Mouse (Mus musculus): ENCODE data around the gene Cnn3. TPM values are rescaled to one million over a fixed set of nuclear protein-coding genes. Genes with fewer than 3 reads are reported as not detected.
A peak's percentile ranks its signal among the peaks of the same experiment; 100 is the strongest.

Gene Cnn3
- total RNA-seq, 2 experiments from 2014 or later: 109 TPM

DNA sequence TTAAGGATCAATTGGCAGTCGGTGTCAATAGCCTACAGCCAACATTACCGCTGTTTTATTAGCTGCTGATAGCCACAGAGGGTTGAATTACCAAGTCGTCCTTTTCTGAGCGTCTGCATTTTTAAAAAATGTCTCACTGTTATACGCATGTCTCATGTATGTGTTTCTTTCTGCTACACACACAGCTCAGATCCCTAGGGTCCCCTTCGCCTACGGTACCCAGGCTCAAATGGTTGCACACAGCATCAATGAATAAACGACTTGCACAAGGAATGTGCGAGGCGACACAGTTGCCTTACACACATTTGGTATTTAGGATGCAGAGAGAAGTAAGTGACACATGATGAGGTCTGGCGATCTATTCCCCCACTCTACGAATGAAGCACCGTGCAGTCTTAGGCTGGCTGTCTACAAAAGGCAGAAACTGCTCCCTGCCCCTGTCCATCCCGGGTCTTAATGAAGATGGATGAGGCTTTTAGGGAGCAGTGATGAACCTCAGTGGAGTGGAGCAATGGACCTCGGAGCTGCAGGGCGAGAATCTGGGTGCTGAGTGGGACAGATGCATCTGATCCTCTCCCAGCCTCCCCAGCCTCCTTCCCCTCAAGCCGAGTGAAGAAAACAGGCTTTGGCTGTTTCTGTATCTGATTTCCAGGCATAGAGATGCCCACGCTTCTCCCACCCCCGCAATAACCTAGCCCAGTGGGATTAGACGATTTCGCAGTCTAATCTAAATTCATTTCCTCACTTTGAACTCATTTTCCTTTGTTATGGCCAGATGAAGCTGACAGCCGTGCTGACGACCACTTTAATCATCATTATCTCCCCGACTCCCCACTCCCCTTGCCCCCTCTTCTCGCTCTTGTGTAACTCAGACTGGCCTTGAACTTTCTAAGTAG lies 57.2 kb downstream of the Cnn3 start:
- no peak for DNase-seq (ENCODE audit: extremely low spot score in 1 of 2, low spot score in 1 of 2)

DNA sequence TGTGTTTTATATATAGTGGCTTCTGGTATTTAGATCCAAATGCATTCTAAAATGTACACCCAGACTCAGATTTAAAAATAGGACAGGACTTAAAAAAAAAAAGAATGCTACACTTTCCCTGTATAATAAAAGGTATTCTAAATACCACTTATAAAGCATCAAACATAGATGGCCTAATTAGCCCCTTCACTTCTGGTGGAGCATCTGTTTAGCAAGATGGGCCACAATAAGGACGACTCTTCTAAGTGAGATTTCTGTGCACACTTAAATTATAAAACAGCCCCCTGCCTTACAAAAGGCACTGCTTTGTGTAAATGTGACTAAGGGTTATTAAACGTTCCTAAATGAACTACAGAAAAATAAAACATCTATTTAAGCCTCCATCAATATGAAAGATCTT lies 58.9 kb downstream of the Cnn3 start:
- no peak for DNase-seq (ENCODE audit: extremely low spot score in 1 of 2, low spot score in 1 of 2)

DNA sequence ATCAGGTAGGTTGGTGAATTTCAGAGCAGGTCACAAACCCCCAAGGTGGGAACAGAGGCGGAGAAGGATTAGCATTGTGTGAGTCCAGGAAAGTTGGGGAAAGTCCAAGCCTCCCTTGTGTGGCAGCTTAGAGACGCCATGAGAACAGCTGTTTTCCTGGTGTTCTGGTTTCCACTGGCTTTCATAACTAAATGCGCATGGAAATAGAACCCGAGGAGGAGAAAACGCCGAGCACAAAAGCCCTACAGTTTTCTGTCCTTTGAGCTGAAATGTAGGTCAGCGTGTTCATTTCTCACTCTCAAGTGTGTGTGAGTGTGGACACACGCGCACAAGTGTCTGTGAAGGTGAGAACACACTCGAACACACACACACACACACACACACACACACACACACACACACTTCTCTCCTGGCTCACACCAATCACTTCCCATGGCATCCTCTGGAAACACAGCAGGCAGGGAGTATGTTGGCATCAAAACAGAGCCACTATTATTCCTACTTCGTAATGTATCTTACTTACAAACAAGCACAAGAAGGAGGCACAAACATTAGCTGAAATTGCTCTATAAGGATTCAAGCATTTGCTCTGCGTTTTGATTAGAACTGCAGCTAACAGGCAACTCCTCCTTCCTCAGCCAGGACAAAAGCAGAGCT lies 63.3 kb downstream of the Cnn3 start:
- DNase-seq (ENCODE audit: extremely low spot score in 1 of 2, low spot score in 1 of 2): no peak

DNA sequence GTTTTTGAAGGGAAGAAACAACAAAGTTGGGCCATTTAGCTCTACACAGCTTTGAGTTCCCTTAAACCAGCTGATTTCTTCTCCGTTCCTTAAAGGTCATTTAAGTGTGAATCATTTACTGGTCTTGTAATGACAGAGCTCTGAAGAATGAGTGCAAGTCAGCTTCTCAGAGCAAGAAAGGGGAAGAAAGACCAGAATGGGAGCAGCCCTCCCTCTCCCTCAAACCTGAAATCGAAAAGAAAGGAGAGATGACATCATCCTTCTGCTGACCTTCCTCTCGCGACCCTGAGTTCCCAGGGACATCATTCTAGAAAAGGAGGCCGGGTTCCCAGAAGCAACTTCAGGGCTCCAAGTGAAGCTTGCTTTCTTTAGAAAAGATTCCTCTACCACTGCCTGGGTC lies 64.6 kb downstream of the Cnn3 start:
- DNase-seq (ENCODE audit: extremely low spot score in 1 of 2, low spot score in 1 of 2): no peak

DNA sequence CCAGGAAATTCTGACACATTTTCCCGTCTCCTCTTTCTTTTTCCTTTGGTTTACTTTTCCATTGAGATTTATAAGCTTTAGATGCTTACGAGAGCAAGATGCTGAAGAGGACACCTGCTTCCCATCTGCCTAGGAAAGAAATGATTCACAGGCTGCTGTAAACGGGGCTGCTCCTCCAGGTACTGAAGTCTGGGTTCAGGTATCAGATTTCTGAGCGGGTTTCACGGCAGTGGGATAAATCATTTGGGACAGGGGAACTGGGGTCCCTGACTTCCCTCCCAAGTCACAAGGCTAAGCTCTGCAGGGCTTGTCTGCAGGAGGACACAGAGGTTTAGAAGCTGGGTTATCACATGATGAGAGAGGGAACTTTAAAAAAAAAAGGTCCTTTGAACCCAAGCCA lies 65.7 kb downstream of the Cnn3 start:
- DNase-seq (ENCODE audit: extremely low spot score in 1 of 2, low spot score in 1 of 2): no peak

DNA sequence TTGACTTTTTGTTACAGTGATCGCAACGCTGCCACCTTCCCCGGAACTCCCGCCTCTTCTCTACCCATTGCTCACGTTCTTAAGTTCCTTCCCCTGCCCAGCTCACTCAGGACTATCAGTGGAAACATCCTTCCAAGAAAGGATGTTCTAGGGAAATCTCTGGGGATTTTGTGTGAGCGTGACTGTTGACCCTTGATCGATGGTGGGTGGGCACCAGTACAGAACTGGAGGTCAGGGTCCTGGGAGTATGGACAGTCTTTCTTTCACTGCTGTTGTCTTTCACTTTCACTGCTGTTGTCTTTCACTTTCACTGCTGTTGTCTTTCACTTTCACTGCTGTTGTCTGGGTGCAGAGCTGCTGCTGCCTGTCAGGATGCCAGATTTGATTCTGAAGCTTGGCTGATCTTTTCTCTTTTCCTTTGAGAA lies 67.7 kb downstream of the Cnn3 start:
- no peak for DNase-seq (ENCODE audit: extremely low spot score in 1 of 2, low spot score in 1 of 2)

DNA sequence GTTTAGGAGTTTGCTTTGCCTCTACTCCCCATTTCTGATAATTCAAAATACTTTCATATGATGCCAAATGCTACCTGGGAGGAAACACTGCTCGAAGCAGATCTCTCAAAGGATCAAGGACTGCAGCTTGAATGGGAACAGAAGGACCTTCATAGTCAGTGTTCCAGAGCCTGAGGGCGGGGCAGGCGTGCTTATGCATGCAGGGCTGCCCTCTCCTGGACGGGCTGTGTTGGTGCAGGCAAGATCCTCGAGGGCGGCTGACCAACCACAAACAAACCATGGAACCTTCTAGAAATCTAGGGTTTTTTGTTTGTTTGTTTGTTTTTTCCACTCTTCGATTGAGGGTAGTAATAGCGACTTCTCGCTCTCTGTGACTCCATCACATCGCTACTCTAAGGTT lies 73.9 kb downstream of the Cnn3 start:
- peak in 1 of 2 experiments; percentile 65 for DNase-seq (ENCODE audit: extremely low spot score in 1 of 2, low spot score in 1 of 2)

DNA sequence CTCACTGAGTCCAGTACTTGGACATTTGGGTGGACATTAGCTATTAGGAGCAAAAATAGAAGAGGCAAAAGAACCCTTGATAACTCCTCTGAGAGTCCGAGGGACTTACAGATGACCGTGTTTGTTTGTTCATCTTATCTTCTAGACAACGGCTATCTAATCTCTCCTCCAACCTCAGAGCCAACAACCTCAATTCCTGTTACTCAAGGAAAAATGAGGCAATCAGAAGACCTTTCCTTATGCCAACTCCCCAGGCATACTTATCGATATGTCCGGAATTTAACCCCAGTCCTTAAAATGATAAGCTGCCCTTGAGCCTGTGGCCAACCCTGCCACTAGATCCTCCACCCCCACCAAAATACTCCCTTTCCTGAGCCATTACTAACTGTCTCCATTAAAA lies 74.4 kb downstream of the Cnn3 start:
- no peak for DNase-seq (ENCODE audit: extremely low spot score in 1 of 2, low spot score in 1 of 2)

DNA sequence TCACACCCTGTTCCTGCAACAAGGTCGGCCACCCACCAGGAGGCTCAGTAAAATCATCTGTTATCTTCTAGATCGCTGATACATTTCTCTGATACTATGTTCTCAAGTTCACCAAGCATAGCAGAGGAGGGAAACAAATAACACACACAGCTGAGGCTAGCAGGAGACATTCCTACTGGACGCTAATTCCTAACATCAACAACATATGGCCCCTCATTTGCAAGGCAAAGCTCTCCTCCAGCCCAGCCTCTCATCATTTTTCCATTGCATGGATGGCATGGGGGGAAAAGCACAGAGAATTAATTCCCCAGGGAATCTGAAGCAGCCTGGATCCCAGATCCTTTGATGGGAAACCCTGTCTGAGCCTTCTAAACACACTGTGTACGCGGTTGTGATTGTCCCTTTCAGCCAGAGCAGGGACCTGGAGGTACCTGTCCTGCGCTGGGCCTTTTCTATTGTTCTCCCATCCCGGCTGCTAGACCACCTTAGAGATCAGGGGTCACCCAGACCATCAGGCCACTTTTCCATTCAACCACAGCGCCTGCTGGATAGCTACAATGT lies 78.7 kb downstream of the Cnn3 start:
- no peak for DNase-seq (ENCODE audit: extremely low spot score in 1 of 2, low spot score in 1 of 2)

DNA sequence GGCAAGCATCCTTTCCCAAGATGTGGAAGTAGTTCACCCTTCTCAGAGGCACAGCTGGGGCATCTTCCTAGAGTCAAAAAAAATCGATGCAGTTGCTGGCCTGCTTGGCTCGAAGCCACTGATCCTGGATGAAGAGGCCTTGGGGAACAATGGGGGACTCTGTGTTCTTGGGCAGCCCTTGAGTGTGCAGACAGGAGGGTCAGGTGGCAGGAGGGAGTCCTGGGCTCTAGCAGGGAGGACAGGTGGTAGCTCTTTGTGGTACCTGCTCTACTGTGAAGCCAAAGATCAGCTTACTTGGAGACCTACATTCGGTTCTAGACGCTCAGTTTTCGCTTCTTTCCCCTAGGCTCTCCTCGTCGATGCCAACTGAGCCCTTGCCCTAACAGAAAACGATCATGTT lies 79.9 kb downstream of the Cnn3 start:
- no peak for DNase-seq (ENCODE audit: extremely low spot score in 1 of 2, low spot score in 1 of 2)

DNA sequence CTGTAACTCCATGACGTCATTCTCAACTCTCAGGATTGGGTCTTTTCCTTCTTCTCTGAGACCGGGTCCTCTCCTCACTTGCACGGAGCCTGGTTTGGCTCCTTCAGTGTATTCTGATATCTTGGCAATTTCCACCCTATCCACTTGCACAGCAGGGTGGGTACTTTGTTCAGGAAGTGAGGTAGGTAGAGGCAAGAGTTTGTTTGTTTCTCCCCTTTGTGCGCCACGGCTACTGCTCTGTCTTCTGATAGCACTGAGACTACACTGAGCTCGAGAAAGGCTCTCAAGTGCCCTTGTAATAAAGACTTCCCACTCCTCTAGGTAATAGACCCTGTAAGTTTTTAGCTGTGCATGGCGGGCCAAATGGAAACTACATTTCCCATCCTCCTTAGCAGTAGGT lies 80.5 kb downstream of the Cnn3 start:
- DNase-seq (ENCODE audit: extremely low spot score in 1 of 2, low spot score in 1 of 2): no peak

DNA sequence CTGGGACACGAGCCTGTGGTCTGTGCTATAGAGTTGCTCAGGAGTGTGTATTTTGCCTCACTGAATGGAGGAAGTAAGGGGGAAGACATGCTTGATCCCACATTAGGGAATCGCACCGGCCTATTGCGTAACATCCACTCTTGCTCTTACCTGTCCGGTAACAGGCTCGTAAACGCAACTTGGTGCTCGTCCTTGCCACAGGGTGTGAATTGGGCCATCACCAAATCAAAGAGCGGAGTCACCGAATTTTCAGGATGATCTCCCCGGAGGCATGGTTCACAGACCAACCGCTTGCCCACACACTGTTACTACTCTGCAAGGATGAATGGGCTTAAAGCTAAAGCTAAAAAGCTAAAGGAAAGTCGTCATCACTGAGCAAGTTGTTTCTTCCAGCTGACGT lies 81.4 kb downstream of the Cnn3 start:
- DNase-seq (ENCODE audit: extremely low spot score in 1 of 2, low spot score in 1 of 2): no peak

Other genes starting within 250 kb of the Cnn3 start
- 10 to 100 TPM; 28.1 to 29.3 TPM for gene Tmem56, start 143.4 kb upstream of the Cnn3 start, total RNA-seq (2021)
- 10 to 100 TPM; 12.3 to 13.3 TPM for gene Alg14, start 134.7 kb upstream of the Cnn3 start, total RNA-seq (2021)
- gene Slc44a3, start 105.9 kb downstream of the Cnn3 start, total RNA-seq (2021): not detected
- not detected for gene 4930432M17Rik, start 244.3 kb downstream of the Cnn3 start, total RNA-seq (2021)